13 mouse cellular contexts compared by ENCODE assay signal in genomic region chr7:129810141-129810540, GRCm38 (mm10).
DNase-seq lines count a peak whose midpoint lies in the region; ATAC-seq and TF ChIP-seq lines count a peak whose summit lies in the region.
"Had no signal": no experiment of that assay in that cellular context is flagged by ENCODE, and none has a peak within 500 bp of the region (broad histone marks: within the 10 kb centered on the region; RNA-seq: fewer than 3 reads in every experiment).

No protein-coding gene starts in this region.

- no peaks in the 10 kb centered on the region for H3K9me3 ChIP-seq in intestine, embryonic 14.5 days (ENCODE audit: control insufficient read depth, low read length)
- no peaks in the 10 kb centered on the region for H3K9me3 ChIP-seq in intestine, postnatal 0 days (ENCODE audit: control insufficient read depth)
- H3K9me3 ChIP-seq in limb, embryonic 15.5 days: no peaks in the 10 kb centered on the region
- H3K9me3 ChIP-seq: midbrain, embryonic 10.5 days had no signal

- WGBS in intestine, embryonic 14.5 days: 33% methylated on average over 9 of the region's 9 CpGs
- WGBS in intestine, postnatal 0 days: 50% methylated on average over 9 of the region's 9 CpGs
- 43% methylated on average over 9 of the region's 9 CpGs for WGBS in limb, embryonic 15.5 days

- no peak for ATAC-seq in cerebellum, adult (ENCODE audit: insufficient number of reproducible peaks, low FRiP score, low TSS enrichment)
- ATAC-seq in intestine, embryonic 14.5 days (replicated peaks; ENCODE audit: low FRiP score, low TSS enrichment, low read depth): no peak
- no peak for ATAC-seq in intestine, postnatal 0 days
- peak; percentile 57 for ATAC-seq in limb, embryonic 15.5 days (ENCODE audit: insufficient number of reproducible peaks, low FRiP score, low TSS enrichment, low read depth)
- ATAC-seq: activated CD4-positive, CD25-positive, alpha-beta regulatory T cell, adult 4 months; forebrain, embryonic 16.5 days; inflammation-experienced regulatory T-cells, adult 6 months had no signal

- peak; percentile 21 for DNase-seq in cerebellum, adult 9-11 months
- DNase-seq in intestine, embryonic 14.5 days (ENCODE audit: low spot score): no peak
- DNase-seq in brain, adult 2 months (ENCODE audit: low read depth, low spot score): peak; percentile 72
- no peak for DNase-seq in right cerebral cortex, adult 18-20 months
- no peak for DNase-seq in right cerebral cortex, postnatal 14 days
- DNase-seq: retina, postnatal 1 day had no signal

- no peaks in the 10 kb centered on the region for H3K36me3 ChIP-seq in intestine, embryonic 14.5 days (ENCODE audit: control insufficient read depth, insufficient read depth, low read length)
- no peaks in the 10 kb centered on the region for H3K36me3 ChIP-seq in intestine, postnatal 0 days (ENCODE audit: control insufficient read depth, insufficient read depth)
- H3K36me3 ChIP-seq in limb, embryonic 15.5 days: no peaks in the 10 kb centered on the region
- H3K36me3 ChIP-seq: midbrain, embryonic 10.5 days had no signal

- peak overlapping the region; percentile 25 for H3K27ac ChIP-seq in intestine, embryonic 14.5 days (ENCODE audit: low read depth)
- H3K27ac ChIP-seq in intestine, postnatal 0 days (ENCODE audit: low read depth, low read length): no peak overlapping the region
- H3K27ac ChIP-seq in limb, embryonic 15.5 days: peak overlapping the region; percentile 87
- H3K27ac ChIP-seq: midbrain, embryonic 10.5 days had no signal

- TF ChIP-seq CTCF in intestine, postnatal 0 days (IDR thresholded peaks at IDR 0.05; ENCODE audit: low read depth): no peak

- H3K4me3 ChIP-seq in intestine, embryonic 14.5 days (ENCODE audit: low read depth, low read length): no peak overlapping the region
- H3K4me3 ChIP-seq in intestine, postnatal 0 days (ENCODE audit: low read depth, low read length): no peak overlapping the region
- H3K4me3 ChIP-seq in limb, embryonic 15.5 days: no peak overlapping the region
- H3K4me3 ChIP-seq: midbrain, embryonic 10.5 days had no signal

- H3K4me2 ChIP-seq in intestine, embryonic 14.5 days (ENCODE audit: low read length): no peak overlapping the region
- H3K4me2 ChIP-seq in intestine, postnatal 0 days (replicated peaks; ENCODE audit: low read depth): no peak overlapping the region
- no peak overlapping the region for H3K4me2 ChIP-seq in limb, embryonic 15.5 days

- H3K9ac ChIP-seq in intestine, embryonic 14.5 days (ENCODE audit: low read length): no peak overlapping the region
- H3K9ac ChIP-seq in intestine, postnatal 0 days (ENCODE audit: low read depth, low read length): no peak overlapping the region
- H3K9ac ChIP-seq in limb, embryonic 15.5 days: no peak overlapping the region

- peaks cover 12% of the 10 kb centered on the region for H3K4me1 ChIP-seq in intestine, embryonic 14.5 days (replicated peaks; ENCODE audit: control insufficient read depth, insufficient read depth, low read length)
- no peaks in the 10 kb centered on the region for H3K4me1 ChIP-seq in intestine, postnatal 0 days (replicated peaks; ENCODE audit: control insufficient read depth, insufficient read depth, low read length)
- H3K4me1 ChIP-seq in limb, embryonic 15.5 days: peaks cover 10% of the 10 kb centered on the region

- H3K27me3 ChIP-seq in intestine, embryonic 14.5 days (replicated peaks; ENCODE audit: control insufficient read depth, insufficient read depth, low read length): no peaks in the 10 kb centered on the region
- H3K27me3 ChIP-seq in intestine, postnatal 0 days (replicated peaks; ENCODE audit: control insufficient read depth, insufficient read depth, low read length): no peaks in the 10 kb centered on the region
- H3K27me3 ChIP-seq in limb, embryonic 15.5 days: no peaks in the 10 kb centered on the region

Comparison
In these comparisons a context has a peak if more than half of its experiments do, and no peak if none do; other contexts are left out.
1. DNase-seq: peak in cerebellum, adult 9-11 months (single experiment) and brain, adult 2 months (single experiment); none in intestine, embryonic 14.5 days (single experiment), right cerebral cortex, adult 18-20 months (single experiment) and right cerebral cortex, postnatal 14 days (single experiment).